Mouse (Mus musculus): Measurements from ENCODE around the gene Col24a1. TPM values are rescaled to one million over a fixed set of nuclear protein-coding genes. Genes with fewer than 3 reads are reported as not detected.

The Col24a1 gene
- polyA plus RNA-seq, 1 experiment = 9.0 TPM

- Histone ChIP-seq H3K4me3 (ENCODE audit: insufficient read depth, low read length) (no peak overlapping the region), H3K4me1 (ENCODE audit: control insufficient read depth, insufficient read depth, low read length) (no peaks in the 10 kb centered on the region), H3K27ac (ENCODE audit: insufficient read depth, low read length) (no peak overlapping the region)
- no peak for TF ChIP-seq POLR2A (IDR thresholded peaks at IDR 0.05; ENCODE audit: extremely low read depth, insufficient read depth, low read length)
- no peak for TF ChIP-seq CTCF (IDR thresholded peaks at IDR 0.05; ENCODE audit: extremely low read depth, insufficient read depth, low read length)
Observed at GRCm38 (mm10) chr3:145522311-145522710, 230.0 kb downstream of the Col24a1 start.

- no peak overlapping the region for H3K27ac ChIP-seq (ENCODE audit: insufficient read depth, low read length)
- no peaks in the 10 kb centered on the region for H3K4me1 ChIP-seq (ENCODE audit: control insufficient read depth, insufficient read depth, low read length)
- no peak overlapping the region for H3K4me3 ChIP-seq (ENCODE audit: insufficient read depth, low read length)
- TF ChIP-seq POLR2A (IDR thresholded peaks at IDR 0.05; ENCODE audit: extremely low read depth, insufficient read depth, low read length) = no peak
Observed at GRCm38 (mm10) chr3:145525266-145525665, 233.0 kb downstream of the Col24a1 start.

GRCm38 (mm10) chr3:145537870-145538269 lies 245.6 kb downstream of the Col24a1 start:
- no peaks in the 10 kb centered on the region; the same call in 1 of the 2 replicates for H3K4me1 ChIP-seq (ENCODE audit: control insufficient read depth, insufficient read depth, low read length)
- no peak overlapping the region for H3K4me3 ChIP-seq (ENCODE audit: insufficient read depth, low read length)
- no peak overlapping the region for H3K27ac ChIP-seq (ENCODE audit: insufficient read depth, low read length)
- TF ChIP-seq CTCF (IDR thresholded peaks at IDR 0.05; ENCODE audit: extremely low read depth, insufficient read depth, low read length) (no peak), POLR2A (IDR thresholded peaks at IDR 0.05; ENCODE audit: extremely low read depth, insufficient read depth, low read length) (no peak)

DNA sequence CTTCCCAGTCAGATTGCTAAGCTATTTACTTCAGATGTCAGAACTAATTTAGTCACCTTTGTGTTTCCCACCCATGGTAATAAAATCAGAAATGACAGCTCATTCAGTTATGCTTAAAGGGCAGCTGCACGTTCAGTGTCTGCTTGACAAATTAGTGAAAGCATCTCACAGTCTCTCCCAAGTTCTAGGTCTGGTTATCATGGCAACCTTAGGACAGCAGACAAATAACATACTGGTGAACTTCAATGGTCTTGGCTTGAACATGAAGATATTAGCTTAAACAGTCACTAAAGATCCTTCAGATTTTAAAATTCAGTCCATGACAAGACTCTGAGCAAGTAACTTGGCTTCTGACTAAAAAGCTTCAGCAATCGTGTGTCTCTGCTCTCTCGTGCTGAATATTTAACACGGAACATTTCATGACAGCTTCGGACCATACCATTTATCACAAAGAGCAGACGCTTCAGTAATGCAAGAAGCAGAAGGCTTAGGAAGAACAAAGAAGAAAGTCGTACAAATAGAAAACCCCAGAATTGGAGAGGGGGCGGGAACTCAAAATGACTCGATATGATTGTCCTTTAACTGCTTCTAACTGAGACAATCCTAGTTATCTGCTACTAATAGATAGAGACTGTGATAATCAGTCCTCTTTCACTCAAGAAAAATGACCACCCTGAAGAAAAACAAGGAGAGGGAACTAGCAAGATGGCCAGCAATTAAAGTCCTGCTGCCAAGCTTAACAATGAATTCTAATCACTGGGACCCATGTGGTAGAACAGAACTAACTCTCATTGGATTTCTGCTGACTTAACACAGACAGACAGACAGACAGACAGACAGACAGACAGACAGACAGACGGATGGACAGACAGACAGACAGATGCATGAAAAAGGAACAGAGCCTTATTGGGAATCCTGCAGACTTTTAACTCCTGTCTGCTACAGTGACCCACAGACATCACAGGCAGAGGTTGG lies 256.5 kb downstream of the Col24a1 start:
- Histone ChIP-seq H3K27ac (ENCODE audit: insufficient read depth, low read length) (no peak overlapping the region), H3K4me1 (ENCODE audit: control insufficient read depth, insufficient read depth, low read length) (no peaks in the 10 kb centered on the region), H3K4me3 (ENCODE audit: insufficient read depth, low read length) (no peak overlapping the region)
- no peak for TF ChIP-seq CTCF (IDR thresholded peaks at IDR 0.05; ENCODE audit: extremely low read depth, insufficient read depth, low read length)
- no peak for TF ChIP-seq POLR2A (IDR thresholded peaks at IDR 0.05; ENCODE audit: extremely low read depth, insufficient read depth, low read length)

GRCm38 (mm10) chr3:145550216-145550615 lies 257.9 kb downstream of the Col24a1 start:
- no peak overlapping the region for H3K27ac ChIP-seq (ENCODE audit: insufficient read depth, low read length)
- TF ChIP-seq CTCF (IDR thresholded peaks at IDR 0.05; ENCODE audit: extremely low read depth, insufficient read depth, low read length) (no peak), POLR2A (IDR thresholded peaks at IDR 0.05; ENCODE audit: extremely low read depth, insufficient read depth, low read length) (no peak)
- H3K4me1 ChIP-seq (ENCODE audit: control insufficient read depth, insufficient read depth, low read length) = no peaks in the 10 kb centered on the region
- H3K4me3 ChIP-seq (ENCODE audit: insufficient read depth, low read length) = no peak overlapping the region

DNA sequence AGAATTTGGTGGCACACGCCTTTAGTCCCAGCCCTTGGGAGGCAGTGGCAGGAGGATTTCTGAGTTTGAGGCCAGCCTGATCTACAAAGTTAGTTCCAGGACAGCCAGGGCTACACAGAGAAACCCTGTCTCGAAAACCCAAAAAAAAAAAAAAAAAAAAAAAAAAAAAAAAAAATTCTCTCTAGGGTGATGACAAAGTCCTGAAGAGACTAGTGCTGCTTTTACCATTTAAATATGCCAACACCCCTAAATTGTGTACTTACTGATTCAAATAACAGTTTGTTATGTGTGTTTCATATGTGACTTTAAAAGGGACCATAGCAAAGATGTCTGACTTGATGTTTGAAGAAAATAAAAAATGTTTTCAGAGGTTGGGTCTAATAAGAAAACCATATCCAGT lies 262.1 kb downstream of the Col24a1 start:
- TF ChIP-seq CTCF (IDR thresholded peaks at IDR 0.05; ENCODE audit: extremely low read depth, insufficient read depth, low read length) (no peak), POLR2A (IDR thresholded peaks at IDR 0.05; ENCODE audit: extremely low read depth, insufficient read depth, low read length) (no peak)
- Histone ChIP-seq H3K4me1 (ENCODE audit: control insufficient read depth, insufficient read depth, low read length) (no peaks in the 10 kb centered on the region), H3K27ac (ENCODE audit: insufficient read depth, low read length) (no peak overlapping the region), H3K4me3 (ENCODE audit: insufficient read depth, low read length) (no peak overlapping the region)

- no peaks in the 10 kb centered on the region for H3K4me1 ChIP-seq (ENCODE audit: control insufficient read depth, insufficient read depth, low read length)
- no peak overlapping the region for H3K27ac ChIP-seq (ENCODE audit: insufficient read depth, low read length)
- TF ChIP-seq POLR2A (IDR thresholded peaks at IDR 0.05; ENCODE audit: extremely low read depth, insufficient read depth, low read length) (no peak), CTCF (IDR thresholded peaks at IDR 0.05; ENCODE audit: extremely low read depth, insufficient read depth, low read length) (no peak)
- H3K4me3 ChIP-seq (ENCODE audit: insufficient read depth, low read length) = no peak overlapping the region
Observed at GRCm38 (mm10) chr3:145556206-145556605, 263.9 kb downstream of the Col24a1 start.

GRCm38 (mm10) chr3:145559675-145560074 lies 267.4 kb downstream of the Col24a1 start:
- Histone ChIP-seq H3K4me3 (ENCODE audit: insufficient read depth, low read length) (no peak overlapping the region), H3K4me1 (ENCODE audit: control insufficient read depth, insufficient read depth, low read length) (no peaks in the 10 kb centered on the region), H3K27ac (ENCODE audit: insufficient read depth, low read length) (no peak overlapping the region)
- TF ChIP-seq POLR2A (IDR thresholded peaks at IDR 0.05; ENCODE audit: extremely low read depth, insufficient read depth, low read length) (no peak), CTCF (IDR thresholded peaks at IDR 0.05; ENCODE audit: extremely low read depth, insufficient read depth, low read length) (no peak)

DNA sequence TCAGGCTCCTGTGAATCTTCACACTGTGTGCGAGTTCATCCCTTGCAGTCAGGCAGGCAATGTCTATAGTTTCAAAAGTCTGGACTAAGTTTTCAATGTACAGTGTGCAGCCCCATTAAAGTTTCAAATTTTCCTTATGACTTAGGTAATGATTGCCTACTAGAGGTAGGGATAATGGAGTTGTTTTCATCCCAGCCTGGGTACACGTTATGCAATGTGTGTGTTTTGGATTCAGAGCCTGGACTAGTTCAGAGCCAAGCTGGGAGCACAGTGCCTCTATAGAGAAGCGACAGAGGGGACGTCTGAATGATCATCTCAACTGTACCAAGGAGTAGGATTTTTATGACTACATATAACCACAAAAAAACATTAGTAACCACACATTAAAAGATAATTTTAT lies 267.8 kb downstream of the Col24a1 start:
- Histone ChIP-seq H3K27ac (ENCODE audit: insufficient read depth, low read length) (no peak overlapping the region), H3K4me1 (ENCODE audit: control insufficient read depth, insufficient read depth, low read length) (no peaks in the 10 kb centered on the region), H3K4me3 (ENCODE audit: insufficient read depth, low read length) (no peak overlapping the region)
- TF ChIP-seq CTCF (IDR thresholded peaks at IDR 0.05; ENCODE audit: extremely low read depth, insufficient read depth, low read length) = no peak
- TF ChIP-seq POLR2A (IDR thresholded peaks at IDR 0.05; ENCODE audit: extremely low read depth, insufficient read depth, low read length) = no peak

DNA sequence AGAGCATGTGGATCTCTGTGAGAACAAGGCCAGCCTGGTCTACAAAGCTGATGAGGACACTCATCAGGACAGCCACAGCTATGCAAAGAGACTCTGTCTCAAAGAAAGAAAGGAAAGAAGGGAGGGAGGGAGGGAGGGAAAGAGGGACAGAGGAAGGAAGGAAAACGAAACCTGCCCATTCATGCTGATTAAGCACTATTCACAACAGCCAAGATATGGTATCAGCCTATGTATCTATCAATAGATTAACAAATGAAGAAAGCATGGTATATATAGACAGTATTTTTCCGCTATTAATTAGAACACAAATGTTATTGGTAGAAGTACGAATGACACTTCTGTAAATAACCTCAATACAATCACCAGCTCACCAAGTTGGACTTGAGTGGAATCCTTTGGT lies 282.2 kb downstream of the Col24a1 start:
- Histone ChIP-seq H3K27ac (ENCODE audit: insufficient read depth, low read length) (no peak overlapping the region), H3K4me3 (ENCODE audit: insufficient read depth, low read length) (no peak overlapping the region), H3K4me1 (ENCODE audit: control insufficient read depth, insufficient read depth, low read length) (peaks cover 2% of the 10 kb centered on the region; the same call in 1 of the 2 replicates)
- TF ChIP-seq CTCF (IDR thresholded peaks at IDR 0.05; ENCODE audit: extremely low read depth, insufficient read depth, low read length) (no peak), POLR2A (IDR thresholded peaks at IDR 0.05; ENCODE audit: extremely low read depth, insufficient read depth, low read length) (no peak)
